In genomic region chr12:79118991-79119390, GRCm38 (mm10) we compare ENCODE assay signal across 21 mouse cellular contexts. TPM values are rescaled to one million over a fixed set of nuclear protein-coding genes. Genes with fewer than 3 reads are reported as not detected.
A peak's percentile ranks its signal among the peaks of the same experiment; 100 is the strongest.
DNase-seq lines count a peak whose midpoint lies in the region; ATAC-seq lines count a peak whose summit lies in the region.
"Had no signal": no experiment of that assay in that cellular context is flagged by ENCODE, and none has a peak within 500 bp of the region (broad histone marks: within the 10 kb centered on the region; RNA-seq: fewer than 3 reads in every experiment).

No protein-coding gene starts in this region.

- DNase-seq in heart, adult 11 months, result peak; percentile 40
- DNase-seq in heart, postnatal 4 days, result no peak
- DNase-seq in kidney, adult 9 months, result peak; percentile 60
- DNase-seq in kidney, adult 18-20 months, result no peak
- DNase-seq in adipocyte (ENCODE audit: low spot score), result peak; percentile 18
- DNase-seq in large intestine, adult 2 months (ENCODE audit: low read depth, low spot score), result peak; percentile 73
- no peak for DNase-seq in layer of hippocampus, adult 8-10 months (ENCODE audit: low spot score in 2 of 2)
- DNase-seq: adrenal gland, postnatal 10 days; adrenal gland, postnatal 36 days; cerebellum, adult 18-20 months; cerebellum, adult 9-10 months; cerebellum, postnatal 14 days; forebrain, postnatal 0 days; gastrocnemius, adult 2 months; gastrocnemius, postnatal 14 days; heart, adult 18-20 months; heart, postnatal 10 days; heart, postnatal 36 days had no signal

- 28% methylated on average over 4 of the region's 4 CpGs for WGBS in large intestine, adult 2 months

- ATAC-seq in monocyte, adult 5-6 weeks (replicated peaks; ENCODE audit: insufficient number of reproducible peaks, low FRiP score, low TSS enrichment, poor library complexity, severe bottlenecking), result no peak
- ATAC-seq: activated CD4-positive, CD25-positive, alpha-beta regulatory T cell, adult 4 months; forebrain, embryonic 14.5 days; forebrain, postnatal 0 days had no signal

RNA-seq across cellular contexts. Expression of gene Arg2, which starts 11.6 kb away (rescaled TPM):
- not detected for total RNA-seq in heart, postnatal 4 days (2021)
- 38.4 and 151 TPM in 2 replicates for polyA plus RNA-seq in large intestine, adult 2 months (2012; rRNA removed)
- not detected in 3 replicates for total RNA-seq in monocyte, adult 5-6 weeks (2017)
- 1 to 10 TPM; 3.5 to 4.9 (median 3.8) TPM for total RNA-seq in layer of hippocampus, adult 8-10 months (2022)
- total RNA-seq: gastrocnemius, adult 2 months; gastrocnemius, postnatal 14 days; heart, adult 18-20 months; heart, postnatal 10 days; heart, postnatal 36 days had no signal

RNA-seq across cellular contexts. Expression of gene Pigh, which starts 29.5 kb away (rescaled TPM):
- total RNA-seq in heart, postnatal 4 days (2021), result 1 to 10 TPM; 3.8 to 4.4 TPM
- polyA plus RNA-seq in large intestine, adult 2 months (2012; rRNA removed), result 8.4 and 13.1 TPM in 2 replicates
- total RNA-seq in monocyte, adult 5-6 weeks (2017), result 8.3 to 19.9 TPM (median 8.3 TPM) in 3 replicates
- 10 to 100 TPM in 3 of 4 experiments, 1 to 10 TPM in 1; 9.9 to 12.7 (median 11.0) TPM for total RNA-seq in layer of hippocampus, adult 8-10 months (2022)

RNA-seq across cellular contexts. Expression of gene Vti1b, which starts 53.5 kb away (rescaled TPM):
- 10 to 100 TPM; 57.5 to 60.4 TPM for total RNA-seq in heart, postnatal 4 days (2021)
- polyA plus RNA-seq in large intestine, adult 2 months (2012; rRNA removed), result 32.9 and 42.3 TPM in 2 replicates
- total RNA-seq in monocyte, adult 5-6 weeks (2017), result 199 to 253 TPM (median 246 TPM) in 3 replicates
- total RNA-seq in layer of hippocampus, adult 8-10 months (2022), result 100 to 1,000 TPM; 161 to 184 (median 167) TPM

Comparison
In these comparisons a context has a peak if more than half of its experiments do, and no peak if none do; other contexts are left out.
1. DNase-seq: peak in heart, adult 11 months (single experiment), kidney, adult 9 months (single experiment), adipocyte (single experiment) and large intestine, adult 2 months (single experiment); none in heart, postnatal 4 days (single experiment), kidney, adult 18-20 months (single experiment) and layer of hippocampus, adult 8-10 months (0 of 2).